Mouse (Mus musculus) embryonic facial prominence, embryonic 10.5 days (tissue): ENCODE results near the gene Rlbp1. TPM values are rescaled to one million over a fixed set of nuclear protein-coding genes. Genes with fewer than 3 reads are reported as not detected.
A peak's percentile ranks its signal among the peaks of the same experiment; 100 is the strongest.

Source experiments
- DNase-seq: peaks from one replicate; pipeline ENCODE4 v3.0.0-alpha.2; 2017; ENCODE audit warnings: low spot score
- H3K27ac ChIP-seq: fragments of 300-500 bp; sonication (generic); replicated peaks from 2 replicates; pipeline ENCODE4 v1.5.1; 2016; ENCODE audit warnings: mild to moderate bottlenecking
- H3K27me3 ChIP-seq: fragments of 300-500 bp; sonication (generic); replicated peaks from 2 replicates; pipeline ENCODE4 v1.6.1; 2016; ENCODE audit warnings: low read depth, mild to moderate bottlenecking; ENCODE audit not compliant: poor library complexity, severe bottlenecking
- H3K36me3 ChIP-seq: fragments of 300-500 bp; sonication (generic); replicated peaks from 2 replicates; pipeline ENCODE4 v1.6.1; 2016; ENCODE audit warnings: mild to moderate bottlenecking, moderate library complexity
- H3K4me1 ChIP-seq: fragments of 300-500 bp; sonication (generic); 2 replicates; pipeline ENCODE4 v1.6.1; 2016
- H3K4me3 ChIP-seq: fragments of 300-500 bp; sonication (generic); 2 replicates; pipeline ENCODE4 v1.5.1; 2016; ENCODE audit warnings: mild to moderate bottlenecking, moderate library complexity
- H3K9me3 ChIP-seq: fragments of 300-500 bp; sonication (generic); 2 replicates; pipeline ENCODE4 v1.6.1; 2016; ENCODE audit warnings: mild to moderate bottlenecking
- whole genome bisulfite sequencing: fragments of 180-500 bp; shearing (Covaris S2); methylation state at CpG from one replicate; pipeline ENCODE4 v1.1.7; 2016; 5-methylcytosine and 5-hydroxymethylcytosine counted together
- polyA plus RNA-seq: library from polyadenylated mRNA; unstranded; fragments of >200 nt; fragmentation: Nextera tagmentation; extraction: Ambion mirVana; gene quantifications from 2 replicates; pipeline ENCODE4 v1.2.1, GENCODE M21; 2016

Rlbp1 gene
- polyA plus RNA-seq, 1 experiment from 2014 or later: 1.5 TPM

- Histone ChIP-seq H3K27ac (no peak overlapping the region), H3K36me3 (peaks cover 20% of the 10 kb centered on the region), H3K27me3 (no peaks in the 10 kb centered on the region), H3K4me3 (no peak overlapping the region), H3K9me3 (no peaks in the 10 kb centered on the region), H3K4me1 (peaks cover 23% of the 10 kb centered on the region)
- 93% methylated on average over 7 of the region's 7 CpGs for WGBS
- no peak for DNase-seq
These were observed 7.1 kb upstream of the Rlbp1 start for GRCm38 (mm10) chr7:79393924-79394323.

DNA sequence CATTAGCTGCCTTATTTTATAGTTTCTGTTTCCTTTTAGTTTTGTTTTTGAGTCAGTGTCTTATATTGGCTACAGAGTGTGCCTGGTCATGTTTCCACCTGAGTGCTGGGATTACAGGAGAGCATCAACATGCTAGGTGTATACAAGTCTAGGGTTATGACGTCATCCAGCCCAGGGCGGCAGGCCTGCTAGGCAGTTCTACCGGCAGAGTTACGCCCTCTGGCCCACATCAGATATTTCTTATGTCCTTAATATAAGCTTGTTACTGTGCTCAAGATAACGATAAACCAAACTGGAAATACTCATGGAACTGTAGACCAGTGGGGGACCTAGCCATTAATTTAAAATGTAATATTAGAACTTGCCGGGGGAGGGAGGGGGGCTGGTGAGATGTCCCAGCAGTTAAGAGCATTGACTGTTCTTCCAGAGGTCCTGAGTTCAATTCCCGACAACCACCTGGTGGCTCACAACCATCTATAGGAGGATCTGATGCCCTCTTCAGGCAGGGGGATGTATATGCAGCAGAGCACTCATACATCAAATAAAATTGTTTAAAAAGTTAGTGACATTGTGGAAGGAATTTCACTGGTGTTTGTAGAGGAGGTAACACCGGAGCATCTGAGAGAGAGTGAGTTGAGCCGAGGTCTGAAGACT is 6.1 kb upstream of the Rlbp1 start:
- peak overlapping the region; percentile 71 for H3K4me3 ChIP-seq
- peak; percentile 29 for DNase-seq
- peak overlapping the region; percentile 97 for H3K27ac ChIP-seq
- H3K4me1 ChIP-seq: peaks cover 33% of the 10 kb centered on the region
- H3K27me3 ChIP-seq: no peaks in the 10 kb centered on the region
- H3K36me3 ChIP-seq: peaks cover 19% of the 10 kb centered on the region
- H3K9me3 ChIP-seq: no peaks in the 10 kb centered on the region
- WGBS: 67% methylated on average over 9 of the region's 9 CpGs

- H3K4me1 ChIP-seq: peaks cover 42% of the 10 kb centered on the region
- WGBS: under 1% methylated on average over 44 of the region's 44 CpGs
These were observed 5.2 kb upstream of the Rlbp1 start, which contains the start of gene Fanci for GRCm38 (mm10) chr7:79391883-79392649. Fanci (plus strand) TSS chr7:79391929.

DNA sequence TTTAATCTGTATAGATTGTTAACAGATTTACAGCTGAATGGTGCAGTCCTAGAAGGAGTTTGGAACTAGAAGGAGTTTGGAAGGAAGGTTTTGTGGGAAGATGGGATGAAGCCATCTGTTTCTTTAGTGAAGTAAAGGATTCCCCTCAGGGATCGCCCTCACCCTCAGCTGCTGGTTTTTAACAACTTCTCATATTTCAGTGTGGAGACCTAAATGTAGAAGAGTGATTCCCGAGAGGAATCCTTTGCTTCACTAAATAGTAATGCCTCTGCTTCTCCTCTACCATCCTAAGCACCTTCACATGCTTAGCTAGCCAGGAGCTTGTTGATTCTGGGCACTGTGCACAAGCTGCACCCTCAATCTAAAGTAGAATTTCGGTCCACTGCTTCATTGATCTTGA is 4.6 kb upstream of the Rlbp1 start:
- H3K36me3 ChIP-seq: peaks cover 7% of the 10 kb centered on the region
- no peaks in the 10 kb centered on the region for H3K9me3 ChIP-seq
- H3K27ac ChIP-seq: peak overlapping the region; percentile 97
- WGBS: 15% methylated on average over 3 of the region's 3 CpGs
- no peaks in the 10 kb centered on the region; the same call in 1 of the 2 replicates for H3K27me3 ChIP-seq
- peak overlapping the region; percentile 71 for H3K4me3 ChIP-seq
- DNase-seq: no peak
- peaks cover 48% of the 10 kb centered on the region for H3K4me1 ChIP-seq

More at GRCm38 (mm10) chr7:79391883-79392649, 5.2 kb upstream of the Rlbp1 start, which contains the start of gene Fanci:
- DNase-seq: peak; percentile 96
- Histone ChIP-seq H3K27me3 (no peaks in the 10 kb centered on the region; the same call in 1 of the 2 replicates), H3K4me3 (peak within 1 kb of the TSS; percentile 71), H3K27ac (peak within 1 kb of the TSS; percentile 97), H3K9me3 (no peaks in the 10 kb centered on the region), H3K36me3 (peaks cover 11% of the 10 kb centered on the region)

GRCm38 (mm10) chr7:79390141-79390708 is 3.4 kb upstream of the Rlbp1 start:
- H3K4me1 ChIP-seq: peaks cover 48% of the 10 kb centered on the region
- WGBS: 60% methylated on average over 5 of the region's 5 CpGs

DNA sequence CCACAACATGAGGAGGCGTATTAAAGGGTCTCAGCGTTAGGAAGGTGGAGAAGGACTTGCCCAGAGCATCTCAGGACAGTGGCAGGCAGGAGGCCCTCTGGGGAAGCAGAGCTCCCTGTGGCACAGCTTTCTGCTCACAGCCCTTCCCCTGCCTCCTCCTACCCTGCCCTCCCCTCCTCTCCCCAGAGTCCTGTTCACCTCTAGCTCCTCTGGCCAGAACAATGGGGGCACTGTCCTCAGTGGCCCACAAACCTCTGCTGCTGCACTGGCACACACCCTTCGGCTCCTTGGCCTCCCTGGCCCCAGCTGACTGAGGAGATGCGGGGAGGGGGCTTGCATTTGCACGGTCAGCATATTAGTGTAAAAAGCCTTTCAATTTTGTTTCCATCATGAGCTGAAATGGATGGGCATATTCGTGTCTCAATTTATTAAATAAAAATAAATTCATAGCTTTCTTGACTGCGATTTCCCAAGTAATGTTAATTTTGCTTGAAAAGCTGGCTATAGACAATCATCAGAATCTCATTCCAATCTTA is 1.9 kb upstream of the Rlbp1 start:
- WGBS: 49% methylated on average over 7 of the region's 7 CpGs
- H3K4me1 ChIP-seq: peaks cover 40% of the 10 kb centered on the region
- no peaks in the 10 kb centered on the region for H3K36me3 ChIP-seq
- peak; percentile 62 for DNase-seq
- no peaks in the 10 kb centered on the region; the same call in 1 of the 2 replicates for H3K27me3 ChIP-seq
- H3K9me3 ChIP-seq: no peaks in the 10 kb centered on the region
- peak overlapping the region; percentile 68 for H3K27ac ChIP-seq
- no peak overlapping the region for H3K4me3 ChIP-seq

More at GRCm38 (mm10) chr7:79390141-79390708, 3.4 kb upstream of the Rlbp1 start:
- Histone ChIP-seq H3K36me3 (no peaks in the 10 kb centered on the region), H3K27me3 (no peaks in the 10 kb centered on the region; the same call in 1 of the 2 replicates), H3K27ac (no peak overlapping the region), H3K9me3 (no peaks in the 10 kb centered on the region), H3K4me3 (no peak overlapping the region)
- no peak for DNase-seq

DNA sequence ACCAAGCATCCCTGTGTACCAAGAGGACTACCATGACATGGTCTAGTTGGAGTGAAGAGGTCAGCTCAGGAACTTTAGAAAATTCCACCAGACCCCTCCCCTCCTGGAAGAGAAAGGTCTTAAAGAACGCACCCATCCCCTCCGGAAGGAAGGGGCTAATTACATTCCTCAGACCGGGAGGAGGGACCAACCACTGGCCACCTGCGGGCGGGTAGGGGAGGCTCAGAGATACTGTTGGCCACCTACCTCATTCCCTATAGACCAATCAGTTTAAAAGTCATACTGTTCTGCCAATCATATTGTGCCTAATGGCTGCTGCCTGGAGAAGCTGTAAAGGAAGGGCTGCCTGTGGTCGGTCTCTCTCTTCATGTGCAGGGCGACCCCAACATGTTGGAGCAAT is 1.1 kb upstream of the Rlbp1 start:
- H3K27ac ChIP-seq: peak overlapping the region; percentile 68
- no peaks in the 10 kb centered on the region; the same call in 1 of the 2 replicates for H3K27me3 ChIP-seq
- H3K36me3 ChIP-seq: no peaks in the 10 kb centered on the region
- H3K4me1 ChIP-seq: peaks cover 39% of the 10 kb centered on the region
- whole genome bisulfite sequencing: 38% methylated on average over 7 of the region's 7 CpGs
- no peaks in the 10 kb centered on the region for H3K9me3 ChIP-seq
- DNase-seq: peak; percentile 36
- H3K4me3 ChIP-seq: no peak overlapping the region

GRCm38 (mm10) chr7:79387140-79387539 is 292 bp upstream of the Rlbp1 start:
- Histone ChIP-seq H3K9me3 (no peaks in the 10 kb centered on the region), H3K36me3 (no peaks in the 10 kb centered on the region), H3K27ac (peak overlapping the region; percentile 61), H3K4me3 (no peak overlapping the region), H3K27me3 (no peaks in the 10 kb centered on the region; the same call in 1 of the 2 replicates), H3K4me1 (peaks cover 32% of the 10 kb centered on the region)
- WGBS: 70% methylated on average over 8 of the region's 8 CpGs
- DNase-seq: no peak

DNA sequence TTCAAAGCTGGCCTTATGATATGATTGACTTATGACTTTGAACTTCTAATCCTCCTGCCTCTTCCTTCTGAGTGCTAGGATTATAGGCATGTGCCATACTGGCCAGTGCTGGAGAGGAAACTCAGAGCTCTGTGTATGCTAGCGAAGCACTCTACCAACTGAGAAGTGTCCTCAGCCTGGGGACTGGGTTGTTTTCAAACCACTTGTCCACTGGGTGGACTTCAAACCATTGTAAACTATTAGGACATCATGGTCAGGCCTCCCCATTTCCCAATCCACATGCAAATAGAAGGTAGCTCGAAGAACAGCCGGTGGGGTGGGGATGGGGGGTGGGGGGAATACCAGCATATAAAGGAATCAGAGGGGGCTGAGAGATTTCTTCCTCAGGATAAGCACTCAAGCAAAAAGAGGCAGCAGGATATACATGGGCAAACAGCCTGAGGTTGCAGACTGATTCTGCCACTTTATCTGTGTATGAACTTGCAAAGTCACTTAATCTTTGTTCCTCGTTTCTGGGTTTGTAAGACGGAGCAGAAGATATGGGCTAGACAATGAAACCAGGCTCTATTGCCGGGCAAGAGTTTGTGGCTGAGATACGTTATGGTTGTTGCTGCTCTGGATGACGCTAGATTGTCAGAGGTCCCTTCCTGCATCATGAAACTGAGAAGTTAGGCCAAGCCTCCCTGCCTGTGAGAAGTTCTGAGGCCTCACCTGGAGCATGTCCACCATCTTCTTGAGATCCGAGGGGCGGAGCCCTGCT is 10.2 kb downstream of the Rlbp1 start:
- Histone ChIP-seq H3K4me1 (no peaks in the 10 kb centered on the region), H3K36me3 (no peaks in the 10 kb centered on the region), H3K4me3 (no peak overlapping the region), H3K9me3 (no peaks in the 10 kb centered on the region), H3K27ac (no peak overlapping the region), H3K27me3 (no peaks in the 10 kb centered on the region)
- WGBS: 88% methylated on average over 10 of the region's 10 CpGs
- no peak for DNase-seq

DNA sequence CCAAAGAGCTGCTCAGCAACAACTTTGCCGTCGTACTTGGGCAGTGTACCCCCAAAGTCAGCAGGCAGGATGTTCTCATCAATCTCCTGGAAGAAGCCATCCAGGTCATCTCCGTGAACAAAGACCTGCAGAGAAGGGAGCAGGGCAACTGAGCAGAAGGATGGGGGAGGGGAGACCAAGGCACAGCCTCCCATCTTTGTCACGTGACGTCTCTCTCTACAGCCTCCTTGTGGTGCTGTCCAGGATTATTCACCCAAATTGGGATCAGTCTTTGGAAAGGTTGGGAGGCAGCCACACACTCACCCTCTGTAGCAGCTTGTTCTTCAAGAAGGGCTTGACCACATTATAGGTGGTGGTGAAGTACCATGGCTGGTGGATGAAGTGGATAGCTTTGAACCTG is 11.3 kb downstream of the Rlbp1 start:
- Histone ChIP-seq H3K27me3 (no peaks in the 10 kb centered on the region), H3K9me3 (no peaks in the 10 kb centered on the region), H3K36me3 (no peaks in the 10 kb centered on the region), H3K4me1 (no peaks in the 10 kb centered on the region), H3K4me3 (no peak overlapping the region), H3K27ac (0 out of 2 replicates have a peak overlapping the region, but pooled peaks have one; percentile 40)
- DNase-seq: no peak
- WGBS: 71% methylated on average over 5 of the region's 5 CpGs

GRCm38 (mm10) chr7:79374017-79374416 is 12.8 kb downstream of the Rlbp1 start:
- Histone ChIP-seq H3K27ac (no peak overlapping the region), H3K36me3 (no peaks in the 10 kb centered on the region), H3K4me1 (peaks cover 4% of the 10 kb centered on the region; the same call in 1 of the 2 replicates), H3K27me3 (no peaks in the 10 kb centered on the region), H3K9me3 (no peaks in the 10 kb centered on the region), H3K4me3 (no peak overlapping the region)
- DNase-seq: no peak
